Mouse (Mus musculus) C2C12 (cell line): ENCODE data around the gene Abhd14a. TPM values are rescaled to one million over a fixed set of nuclear protein-coding genes. Genes with fewer than 3 reads are reported as not detected.
A peak's percentile ranks its signal among the peaks of the same experiment; 100 is the strongest.

Experiments used
- H3K27me3 ChIP-seq: one replicate; pipeline ENCODE4 v1.6.1; 2011; ENCODE audit not compliant: control insufficient read depth, insufficient read depth, insufficient read length
- H3K36me3 ChIP-seq: one replicate; pipeline ENCODE4 v1.6.1; 2011; ENCODE audit not compliant: control insufficient read depth, insufficient read depth
- H3K4me3 ChIP-seq: one replicate; pipeline ENCODE4 v1.5.1; 2011; ENCODE audit warnings: mild to moderate bottlenecking, control low read depth; ENCODE audit not compliant: poor library complexity, insufficient read depth, severe bottlenecking
- H3K79me2 ChIP-seq: one replicate; pipeline ENCODE4 v1.6.1; 2011; ENCODE audit not compliant: control insufficient read depth, insufficient read depth
- H3K79me3 ChIP-seq: one replicate; pipeline ENCODE4 v1.6.1; 2011; ENCODE audit warnings: low read depth, control low read depth
- H3ac ChIP-seq: one replicate; pipeline ENCODE3; 2011; ENCODE audit warnings: low read depth; ENCODE audit not compliant: control insufficient read depth, insufficient read length
- CEBPB ChIP-seq: IDR thresholded peaks from one replicate; pipeline ENCODE4 v1.6.1; 2011; ENCODE audit warnings: low read depth, mild to moderate bottlenecking, control low read depth, moderate library complexity
- CTCF ChIP-seq: IDR thresholded peaks from one replicate; pipeline ENCODE4 v1.5.1; 2011; ENCODE audit not compliant: control insufficient read depth, insufficient read depth, insufficient read length
- FOSL1 ChIP-seq: IDR thresholded peaks from one replicate; pipeline ENCODE4 v1.8.0; 2011; ENCODE audit warnings: mild to moderate bottlenecking, low read length; ENCODE audit not compliant: poor library complexity, insufficient read depth, severe bottlenecking
- MAX ChIP-seq: IDR thresholded peaks from one replicate; pipeline ENCODE4 v1.6.1; 2011; ENCODE audit warnings: mild to moderate bottlenecking, control low read depth
- MYOD1 ChIP-seq: IDR thresholded peaks from one replicate; pipeline ENCODE4 v1.6.1; 2011; ENCODE audit warnings: low read depth; ENCODE audit not compliant: control insufficient read depth, insufficient read length
- MYOG ChIP-seq: IDR thresholded peaks from one replicate; pipeline ENCODE4 v1.6.1; 2011; ENCODE audit not compliant: control insufficient read depth, insufficient read length; ENCODE audit errors: extremely low read depth
- USF1 ChIP-seq: IDR thresholded peaks from one replicate; pipeline ENCODE4 v1.6.1; 2011; ENCODE audit warnings: low read depth, mild to moderate bottlenecking, control low read depth, moderate library complexity
- polyA plus RNA-seq: library from polyadenylated mRNA; unstranded; fragments of >200 nt; fragmentation: generic; extraction: Trizol; gene quantifications from one replicate; pipeline ENCODE4 v1.2.1, GENCODE M21; 2012; ENCODE audit warnings: missing spikeins

The Abhd14a gene
- polyA plus RNA-seq, 1 experiment, result 18.4 TPM

- Histone ChIP-seq H3K36me3 (peaks cover 11% of the 10 kb centered on the region), H3K79me2 (peaks cover 31% of the 10 kb centered on the region), H3ac (no peak overlapping the region), H3K79me3 (peaks cover 11% of the 10 kb centered on the region), H3K4me3 (no peak overlapping the region), H3K27me3 (no peaks in the 10 kb centered on the region)
- TF ChIP-seq CTCF, result no peak
- no peak for TF ChIP-seq CEBPB
- no peak for TF ChIP-seq MAX
- no peak for TF ChIP-seq FOSL1
- no peak for TF ChIP-seq MYOG
- TF ChIP-seq MYOD1, result no peak
- TF ChIP-seq USF1, result no peak
Measured at GRCm38 (mm10) chr9:106481676-106482075, 34.2 kb upstream of the Abhd14a start.

- Histone ChIP-seq H3K79me3 (peaks cover 11% of the 10 kb centered on the region), H3K79me2 (peaks cover 31% of the 10 kb centered on the region), H3K4me3 (no peak overlapping the region), H3K27me3 (no peaks in the 10 kb centered on the region), H3ac (no peak overlapping the region), H3K36me3 (peaks cover 11% of the 10 kb centered on the region)
- TF ChIP-seq FOSL1 (no peak), MAX (no peak), CEBPB (no peak), USF1 (no peak), MYOD1 (no peak), CTCF (no peak), MYOG (no peak)
Measured at GRCm38 (mm10) chr9:106481075-106481474, 33.6 kb upstream of the Abhd14a start.

- Histone ChIP-seq H3K36me3 (peaks cover 9% of the 10 kb centered on the region), H3K79me3 (peaks cover 13% of the 10 kb centered on the region), H3ac (no peak overlapping the region), H3K4me3 (no peak overlapping the region), H3K79me2 (peaks cover 34% of the 10 kb centered on the region), H3K27me3 (no peaks in the 10 kb centered on the region)
- TF ChIP-seq MAX (no peak), MYOD1 (no peak), USF1 (no peak), FOSL1 (no peak), CTCF (no peak), CEBPB (no peak), MYOG (no peak)
Measured at GRCm38 (mm10) chr9:106480541-106480940, 33.1 kb upstream of the Abhd14a start.

- H3K79me3 ChIP-seq, result peaks cover 18% of the 10 kb centered on the region
- H3K36me3 ChIP-seq, result peaks cover 4% of the 10 kb centered on the region
- no peaks in the 10 kb centered on the region for H3K27me3 ChIP-seq
- H3K4me3 ChIP-seq, result peak overlapping the region; percentile 61
- H3ac ChIP-seq, result peak overlapping the region; percentile 83
- H3K79me2 ChIP-seq, result peaks cover 52% of the 10 kb centered on the region
- no peak for TF ChIP-seq MAX
- TF ChIP-seq CEBPB, result no peak
- TF ChIP-seq MYOD1, result no peak
- TF ChIP-seq USF1, result no peak
- TF ChIP-seq MYOG, result no peak
- TF ChIP-seq FOSL1, result no peak
- TF ChIP-seq CTCF, result no peak
Measured at GRCm38 (mm10) chr9:106478101-106478500, 30.6 kb upstream of the Abhd14a start.

GRCm38 (mm10) chr9:106477649-106478048 is 30.2 kb upstream of the Abhd14a start:
- Histone ChIP-seq H3K79me2 (peaks cover 53% of the 10 kb centered on the region), H3K27me3 (no peaks in the 10 kb centered on the region), H3ac (peak overlapping the region; percentile 83), H3K36me3 (peaks cover 5% of the 10 kb centered on the region), H3K79me3 (peaks cover 18% of the 10 kb centered on the region), H3K4me3 (peak overlapping the region; percentile 61)
- TF ChIP-seq FOSL1 (no peak), MYOD1 (no peak), CTCF (no peak), CEBPB (no peak)

GRCm38 (mm10) chr9:106476924-106477484 is 29.5 kb upstream of the Abhd14a start, which contains the start of gene Parp3:
Parp3 (minus strand) TSS chr9:106476949.
- Histone ChIP-seq H3ac (peak within 1 kb of the TSS; percentile 83), H3K36me3 (peaks cover 5% of the 10 kb centered on the region), H3K4me3 (peak within 1 kb of the TSS; percentile 61), H3K79me3 (peaks cover 18% of the 10 kb centered on the region), H3K27me3 (no peaks in the 10 kb centered on the region), H3K79me2 (peaks cover 53% of the 10 kb centered on the region)
- TF ChIP-seq CTCF (peak; percentile 95), MYOD1 (no peak), MAX (peak; percentile 84), USF1 (no peak)
